Mouse (Mus musculus) adrenal gland, postnatal 4 days (tissue): ENCODE results near the gene Dhdh. TPM values are rescaled to one million over a fixed set of nuclear protein-coding genes. Genes with fewer than 3 reads are reported as not detected.
"Not testable (repeated sequence)": the region's sequence is repeated elsewhere in the genome, so short reads cannot be mapped to it uniquely, and the experiment has no call there.

Experiments
- DNase-seq, 2 experiments: peaks; one replicate each; pipeline ENCODE4 v3.0.0; 2021 to 2022; ENCODE audit warnings: low spot score in 2 of 2, mixed read lengths in 2 of 2
- total RNA-seq, 2 experiments: library from RNA; stranded (reverse); gene quantifications; 2 replicates each; pipeline ENCODE4 v1.2.3; 2021

The Dhdh gene
- total RNA-seq, 2 experiments from 2014 or later, result 35.0 to 38.8 TPM

DNA sequence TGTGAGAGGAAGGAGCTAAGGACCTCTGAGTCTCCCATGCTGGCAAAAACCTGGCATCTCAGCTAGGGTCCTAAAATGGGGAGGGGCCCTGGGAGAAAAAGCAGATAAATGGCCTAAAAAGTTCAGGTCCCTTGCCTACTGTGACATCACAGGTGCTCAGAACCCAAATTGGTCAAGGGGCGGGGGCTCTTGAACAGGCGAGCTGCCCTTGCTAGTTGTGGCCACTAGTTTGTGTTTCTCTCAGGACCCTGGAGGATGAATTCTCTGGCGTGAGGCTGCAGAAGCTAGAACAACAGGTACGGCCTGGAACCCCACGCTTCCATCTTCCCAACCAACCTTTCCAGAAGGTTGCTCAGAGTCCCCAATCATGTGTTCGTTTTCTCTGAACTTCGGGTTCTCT is 25.8 kb upstream of the Dhdh start:
- no peak for DNase-seq

DNA sequence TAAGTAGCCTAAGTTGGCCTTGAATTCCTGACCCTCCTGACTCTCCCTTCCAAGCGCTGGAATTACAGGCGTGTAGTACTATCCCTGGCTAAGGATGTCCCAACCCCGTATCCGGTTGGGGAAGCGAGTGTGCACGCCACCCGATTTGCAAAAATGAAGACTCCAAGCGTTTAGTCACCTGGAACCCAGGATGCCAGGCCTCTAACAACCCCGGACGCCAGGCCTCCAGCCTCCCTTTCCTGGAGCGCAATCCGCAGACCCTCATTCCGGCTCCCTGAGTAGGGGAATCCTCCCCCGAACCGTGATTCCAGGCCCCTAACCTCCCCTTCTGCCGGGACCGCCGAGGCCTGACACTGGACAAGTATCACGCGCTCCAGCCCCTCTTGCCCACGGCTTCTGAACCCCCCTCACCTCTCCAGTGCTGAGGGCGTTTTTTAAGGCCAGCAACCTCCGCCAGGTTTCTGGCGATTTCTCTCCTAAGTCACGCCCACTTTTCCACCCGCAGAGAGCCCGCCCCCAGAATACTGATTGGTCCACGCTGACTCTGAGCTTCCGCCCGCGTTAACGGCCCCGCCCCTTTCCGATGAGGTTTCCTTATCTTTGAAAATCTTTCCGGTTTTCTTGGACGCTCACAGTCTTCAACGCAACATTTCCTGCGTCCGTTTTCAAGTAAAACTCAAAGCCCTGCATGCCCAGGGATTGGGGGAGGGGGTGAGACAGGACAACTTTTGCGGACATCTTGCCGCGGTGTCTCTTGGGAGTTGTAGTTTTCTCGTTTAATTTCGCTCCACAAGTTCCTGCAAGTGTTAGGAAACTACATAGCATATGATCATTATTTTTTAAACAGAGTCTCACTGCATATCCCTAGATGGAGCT is 21.5 kb upstream of the Dhdh start, which contains the start of gene Nucb1:
Nucb1 (minus strand) TSS at position 495 of the 876 bp plus-strand sequence.
- peak; percentile 66 to 81 for DNase-seq

- DNase-seq, result no peak
Observed at GRCm38 (mm10) chr7:45509181-45509882, 20.7 kb upstream of the Dhdh start.

DNA sequence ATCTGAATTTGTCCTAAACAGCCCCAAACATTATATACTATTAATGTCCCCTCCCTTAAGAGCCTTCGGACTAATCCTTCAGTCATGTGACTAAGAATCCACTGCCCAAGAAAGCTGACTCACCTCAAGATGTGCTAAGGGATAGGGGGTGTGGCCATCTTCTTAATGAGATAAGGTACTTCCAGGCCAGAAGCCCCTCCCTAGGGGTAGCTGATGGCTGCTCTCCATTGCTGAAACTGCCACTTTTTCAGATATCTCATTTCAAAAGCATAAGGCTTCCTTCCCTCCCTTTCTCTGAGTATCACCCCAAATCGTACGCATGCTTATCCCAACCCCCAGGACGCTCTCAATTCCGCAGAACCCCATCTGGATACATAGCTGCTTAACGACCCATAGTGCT is 20.0 kb upstream of the Dhdh start:
- no peak for DNase-seq

- no peak for DNase-seq
Observed at GRCm38 (mm10) chr7:45507583-45507982, 19.0 kb upstream of the Dhdh start.

DNA sequence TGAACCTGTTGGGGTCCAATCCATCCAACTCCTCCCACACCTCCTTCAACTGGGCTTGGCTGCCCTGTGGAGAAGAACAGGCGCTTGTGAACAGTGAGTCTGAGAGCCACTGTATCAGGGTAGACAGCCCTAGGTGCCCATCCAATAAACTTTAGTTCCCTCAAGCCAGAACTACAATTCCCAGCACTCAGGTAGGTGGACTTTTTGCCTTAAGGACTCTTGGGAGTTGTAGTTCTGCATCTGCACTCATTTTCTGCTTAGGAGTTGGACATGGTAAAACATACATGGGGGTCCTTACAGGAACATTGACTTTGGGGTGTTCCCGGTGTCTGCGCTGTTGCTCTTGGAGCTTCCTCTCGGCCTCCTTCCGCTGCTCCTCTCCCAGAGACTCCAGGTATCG is 9.8 kb upstream of the Dhdh start:
- DNase-seq, result no peak

- no peak for DNase-seq
Observed at GRCm38 (mm10) chr7:45494548-45494947, 5.9 kb upstream of the Dhdh start.

GRCm38 (mm10) chr7:45492951-45493350 is 4.3 kb upstream of the Dhdh start:
- DNase-seq, result no peak

DNA sequence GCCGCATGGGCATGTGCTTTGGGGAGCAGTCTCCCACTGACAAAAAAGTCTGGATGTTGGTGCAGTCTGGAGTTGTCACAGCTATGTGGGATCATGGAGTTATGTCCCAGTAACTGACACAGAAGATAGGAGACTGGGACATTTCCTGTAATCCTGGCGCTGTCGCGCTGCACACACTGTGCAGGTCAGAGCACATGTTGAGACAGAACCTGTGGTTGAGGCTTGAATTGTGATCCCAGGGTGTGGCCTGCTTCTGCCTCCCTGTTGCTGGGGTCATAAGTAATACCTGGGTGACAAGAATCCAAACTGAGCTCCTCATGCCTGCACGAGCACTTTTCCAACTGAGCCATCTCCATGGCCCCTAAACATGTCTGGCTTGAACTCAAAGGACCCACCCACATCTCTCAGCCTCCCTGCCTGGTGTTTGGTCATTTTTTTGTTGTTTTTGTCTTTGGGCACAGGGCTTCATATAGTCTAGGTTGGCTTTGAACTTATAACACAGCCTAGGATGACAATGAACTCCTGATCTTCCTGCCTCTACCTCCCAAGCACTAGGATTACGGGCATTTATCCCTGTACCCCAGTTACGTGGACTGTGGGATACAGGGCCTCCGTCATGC is 3.7 kb upstream of the Dhdh start:
- DNase-seq, result no peak

GRCm38 (mm10) chr7:45491264-45491663 is 2.7 kb upstream of the Dhdh start:
- DNase-seq, result no peak

DNA sequence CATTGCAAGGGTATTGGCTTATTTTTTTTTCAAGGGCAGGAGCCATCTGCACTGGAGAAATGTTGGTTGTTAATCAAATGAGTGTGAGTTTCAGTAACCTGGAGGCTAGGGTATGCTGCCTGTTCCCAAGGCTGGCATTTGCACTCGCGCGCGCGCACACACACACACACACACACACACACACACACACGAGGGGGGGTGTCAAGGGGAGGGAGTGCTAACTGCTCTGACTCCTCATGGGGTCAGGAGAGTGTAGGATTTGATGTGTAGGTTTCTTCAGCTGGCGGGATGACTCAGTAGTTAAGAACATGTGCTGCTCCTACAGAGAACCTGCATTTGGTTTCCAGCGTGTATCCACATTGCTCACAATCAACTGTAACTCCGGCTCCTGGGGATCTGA is 2.2 kb upstream of the Dhdh start:
- no peak for DNase-seq

DNA sequence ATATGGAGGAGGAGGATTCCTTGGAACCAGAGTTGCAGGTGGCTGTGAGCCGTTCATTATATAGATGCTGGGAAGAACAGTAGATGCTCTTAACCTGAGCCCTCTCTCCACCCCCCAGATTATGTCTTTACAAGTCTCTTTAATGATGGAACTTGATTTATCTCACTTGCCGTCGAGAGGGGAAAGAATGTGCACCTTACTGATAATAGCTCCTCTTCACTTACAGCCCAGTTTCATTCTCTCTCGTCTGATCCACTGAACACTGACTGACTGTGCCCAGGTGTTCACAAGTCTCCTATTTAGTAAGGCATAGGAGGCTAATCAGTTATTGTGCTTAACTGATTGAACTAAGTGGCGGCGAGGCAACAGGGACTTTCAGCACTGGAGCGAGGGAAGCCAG is 973 bp upstream of the Dhdh start:
- no peak for DNase-seq

- no peak for DNase-seq
Observed at GRCm38 (mm10) chr7:45487861-45488292, 728 bp downstream of the Dhdh start.

- DNase-seq, result no peak
Observed at GRCm38 (mm10) chr7:45486761-45487415, 1.7 kb downstream of the Dhdh start, which contains the start of gene Gm45808. TSS of gene Gm45808 (minus strand) at chr7:45486811.

DNA sequence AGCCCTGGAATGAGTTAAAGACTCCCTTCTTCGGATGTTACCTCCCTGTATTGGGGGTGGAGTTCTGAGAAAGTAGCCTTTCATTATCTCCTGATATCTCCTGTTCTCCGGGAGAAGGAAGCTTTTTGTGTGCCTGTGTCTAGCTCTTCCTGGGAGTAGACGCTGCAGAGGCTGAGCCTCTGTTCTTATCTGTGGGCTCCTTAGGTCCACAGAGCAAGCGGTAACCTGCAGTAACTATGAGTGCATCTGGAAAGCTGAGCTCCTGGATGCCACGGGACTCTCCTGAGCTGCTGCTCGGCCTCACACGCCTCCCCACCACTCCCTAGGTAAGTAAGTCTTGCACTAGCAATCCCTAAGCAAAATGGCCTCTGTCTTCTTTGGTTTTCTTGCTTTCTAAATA is 2.4 kb downstream of the Dhdh start:
- DNase-seq, result no peak

DNA sequence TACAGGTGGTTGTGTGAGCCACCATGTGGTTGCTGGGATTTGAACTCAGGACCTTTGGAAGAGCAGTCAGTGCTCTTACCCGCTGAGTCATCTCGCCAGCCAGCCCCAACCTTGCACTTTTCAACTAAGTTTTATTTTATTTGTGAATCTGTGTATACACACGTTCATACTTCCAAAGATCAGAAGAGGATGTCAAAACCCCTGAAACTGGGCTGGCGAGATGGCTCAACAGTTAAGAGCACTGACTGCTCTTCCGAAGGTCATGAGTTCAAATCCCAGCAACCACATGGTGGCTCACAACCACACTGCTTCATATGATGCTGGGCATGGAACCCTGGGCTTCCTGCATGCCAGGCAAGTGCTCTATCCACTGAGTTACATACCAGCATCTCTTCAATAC is 3.6 kb downstream of the Dhdh start:
- not testable (repeated sequence) for DNase-seq

GRCm38 (mm10) chr7:45482166-45482565 is 6.4 kb downstream of the Dhdh start:
- DNase-seq, result no peak

GRCm38 (mm10) chr7:45481374-45481927 is 7.2 kb downstream of the Dhdh start, which contains the start of gene Tulp2:
TSS of gene Tulp2 (plus strand) at chr7:45481877.
- DNase-seq, result no peak

GRCm38 (mm10) chr7:45480310-45480709 is 8.3 kb downstream of the Dhdh start:
- DNase-seq, result not testable (repeated sequence)

DNA sequence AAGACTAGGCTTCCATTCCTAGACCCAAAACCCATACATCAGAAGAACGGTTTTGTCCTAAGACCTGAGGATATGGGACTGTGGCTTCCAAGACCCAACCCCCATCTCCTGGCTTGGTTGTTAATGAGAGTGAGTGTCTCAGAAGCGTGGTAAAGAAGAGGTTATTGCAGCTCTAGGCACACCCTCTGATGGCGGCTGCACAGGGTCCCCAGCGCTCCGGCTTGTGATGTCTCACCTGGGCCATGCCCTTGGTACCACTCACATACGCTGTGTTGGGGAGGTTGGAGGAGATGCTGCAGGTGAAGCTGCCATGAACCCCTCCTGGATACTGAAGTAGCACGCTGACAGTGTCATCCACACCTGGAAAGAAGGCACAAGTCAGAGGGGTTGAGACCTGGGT is 9.8 kb downstream of the Dhdh start:
- no peak for DNase-seq

DNA sequence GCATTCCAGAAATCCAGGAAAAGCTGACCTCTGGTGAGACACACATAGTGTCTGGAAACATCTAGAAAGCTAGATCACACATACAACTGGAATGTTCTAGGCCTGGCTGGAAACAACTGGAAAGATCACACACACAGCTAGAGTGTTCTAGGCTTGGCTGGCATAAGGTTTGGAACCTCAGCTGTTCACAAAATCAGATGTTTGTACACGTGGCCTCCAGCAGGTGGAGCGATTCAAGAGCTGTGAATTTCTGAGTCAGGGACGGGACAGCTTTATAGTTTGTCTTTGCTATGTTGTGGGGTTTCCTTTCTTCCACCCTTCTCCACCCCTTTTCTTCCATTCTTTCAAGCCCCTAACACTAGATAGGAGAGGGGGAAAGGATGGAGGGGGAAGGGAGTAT is 11.6 kb downstream of the Dhdh start:
- DNase-seq, result no peak
